Mouse (Mus musculus) myocyte (in vitro differentiated cells): Measurements from ENCODE around the gene Casz1. TPM values are rescaled to one million over a fixed set of nuclear protein-coding genes. Genes with fewer than 3 reads are reported as not detected.

ENCODE experiments used
- H3K27me3 ChIP-seq: one replicate; pipeline ENCODE4 v1.6.1; 2011; ENCODE audit not compliant: control insufficient read depth, insufficient read depth, insufficient read length
- H3K36me3 ChIP-seq: one replicate; pipeline ENCODE4 v1.6.1; 2011; ENCODE audit not compliant: control insufficient read depth, insufficient read depth
- H3K4me2 ChIP-seq: one replicate; pipeline ENCODE4 v1.6.1; 2011; ENCODE audit warnings: low read depth, control low read depth
- H3K4me3 ChIP-seq: one replicate; pipeline ENCODE4 v1.5.1; 2011; ENCODE audit warnings: mild to moderate bottlenecking, control low read depth, moderate library complexity
- H3K79me2 ChIP-seq: one replicate; pipeline ENCODE4 v1.6.1; 2011; ENCODE audit not compliant: control insufficient read depth, insufficient read depth
- H3ac ChIP-seq: one replicate; pipeline ENCODE4 v1.6.1; 2011; ENCODE audit not compliant: control insufficient read depth, insufficient read length
- CEBPB ChIP-seq: IDR thresholded peaks from 2 replicates; pipeline ENCODE4 v1.6.1; 2011; ENCODE audit warnings: mild to moderate bottlenecking, moderate library complexity; ENCODE audit not compliant: poor library complexity, insufficient read depth, severe bottlenecking
- E2F4 ChIP-seq: IDR thresholded peaks from one replicate; pipeline ENCODE4 v1.6.1; 2011; ENCODE audit warnings: mild to moderate bottlenecking, control low read depth, moderate library complexity; ENCODE audit not compliant: insufficient read depth
- MAX ChIP-seq: IDR thresholded peaks from one replicate; pipeline ENCODE4 v1.6.1; 2011; ENCODE audit warnings: low read depth, mild to moderate bottlenecking, control low read depth
- MYOD1 ChIP-seq, 3 experiments: IDR thresholded peaks; one replicate each; pipeline ENCODE4 v1.6.1; 2011; ENCODE audit warnings: control low read depth in 2 of 3, low read depth in 2 of 3, mild to moderate bottlenecking in 2 of 3, moderate library complexity in 1 of 3; ENCODE audit not compliant: insufficient read length in 2 of 3, control insufficient read depth in 1 of 3
- MYOG ChIP-seq, 3 experiments: IDR thresholded peaks; one replicate each; pipeline ENCODE4 v1.6.1; 2011; ENCODE audit warnings: control low read depth in 2 of 3, low read depth in 2 of 3, mild to moderate bottlenecking in 2 of 3; ENCODE audit not compliant: insufficient read length in 2 of 3, control insufficient read depth in 1 of 3, insufficient read depth in 1 of 3
- POLR2A ChIP-seq: IDR thresholded peaks from one replicate; pipeline ENCODE4 v1.6.1; 2011; ENCODE audit warnings: low read depth, mild to moderate bottlenecking, control low read depth, moderate library complexity; ENCODE audit not compliant: insufficient read length
- POLR2AphosphoS2 ChIP-seq: IDR thresholded peaks from one replicate; pipeline ENCODE4 v1.6.1; 2011; ENCODE audit warnings: low read depth, control low read depth; ENCODE audit not compliant: insufficient read length
- REST ChIP-seq: IDR thresholded peaks from one replicate; pipeline ENCODE4 v1.6.1; 2011; ENCODE audit warnings: mild to moderate bottlenecking, control low read depth, moderate library complexity; ENCODE audit not compliant: insufficient read depth, insufficient read length
- SRF ChIP-seq: IDR thresholded peaks from one replicate; pipeline ENCODE4 v1.6.1; 2011; ENCODE audit warnings: low read depth; ENCODE audit not compliant: control insufficient read depth, insufficient read length
- TCF12 ChIP-seq: IDR thresholded peaks from one replicate; pipeline ENCODE4 v1.6.1; 2011; ENCODE audit warnings: mild to moderate bottlenecking, control low read depth; ENCODE audit not compliant: poor library complexity, insufficient read depth, severe bottlenecking
- TCF3 ChIP-seq: IDR thresholded peaks from one replicate; pipeline ENCODE4 v1.6.1; 2011; ENCODE audit warnings: low read depth, control low read depth; ENCODE audit not compliant: insufficient read length
- USF1 ChIP-seq: IDR thresholded peaks from one replicate; pipeline ENCODE4 v1.6.1; 2011; ENCODE audit warnings: low read depth, mild to moderate bottlenecking, control low read depth, moderate library complexity
- polyA plus RNA-seq: library from polyadenylated mRNA; unstranded; fragments of >200 nt; fragmentation: generic; extraction: Trizol; gene quantifications from one replicate; pipeline ENCODE4 v1.2.1, GENCODE M21; 2012; ENCODE audit warnings: missing spikeins

Casz1 gene
- polyA plus RNA-seq, 1 experiment, result 11.1 TPM

- no peak overlapping the region for H3ac ChIP-seq
- H3K27me3 ChIP-seq, result peaks cover 74% of the 10 kb centered on the region
- H3K79me2 ChIP-seq, result no peaks in the 10 kb centered on the region
- no peak overlapping the region for H3K4me2 ChIP-seq
- no peaks in the 10 kb centered on the region for H3K36me3 ChIP-seq
- TF ChIP-seq REST, result no peak
- TF ChIP-seq USF1, result no peak
- TF ChIP-seq TCF3, result no peak
- TF ChIP-seq TCF12, result no peak
- TF ChIP-seq SRF, result no peak
- TF ChIP-seq MYOD1 (IDR thresholded peaks at IDR 0.05; ENCODE audit: control insufficient read depth in 1 of 3, insufficient read length in 2 of 3, low read depth in 2 of 3), result no peak
- no peak for TF ChIP-seq POLR2A
- H3K4me3 ChIP-seq, result no peak overlapping the region
Observed at GRCm38 (mm10) chr4:148936727-148937126, 132.5 kb downstream of the Casz1 start.

DNA sequence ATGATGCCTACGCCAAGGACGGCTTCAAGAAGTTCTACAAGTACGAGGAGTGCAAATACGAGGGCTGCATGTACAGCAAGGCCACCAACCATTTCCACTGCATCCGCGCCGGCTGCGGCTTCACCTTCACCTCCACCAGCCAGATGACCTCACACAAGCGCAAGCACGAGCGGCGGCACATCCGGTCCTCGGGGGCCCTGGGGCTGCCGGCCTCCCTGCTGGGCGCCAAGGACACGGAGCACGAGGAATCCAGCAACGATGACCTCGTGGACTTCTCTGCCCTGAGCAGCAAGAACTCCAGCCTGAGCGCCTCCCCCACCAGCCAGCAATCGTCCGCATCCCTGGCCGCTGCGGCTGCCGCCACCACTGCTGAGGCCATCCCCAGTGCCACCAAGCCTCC is 134.3 kb downstream of the Casz1 start:
- TF ChIP-seq MYOG (IDR thresholded peaks at IDR 0.05; ENCODE audit: control insufficient read depth in 1 of 3, insufficient read depth in 1 of 3, insufficient read length in 2 of 3, low read depth in 2 of 3) (no peak), POLR2AphosphoS2 (no peak), REST (no peak), SRF (no peak), E2F4 (no peak), MAX (no peak), CEBPB (no peak), TCF3 (no peak), TCF12 (no peak), USF1 (no peak)
- Histone ChIP-seq H3K79me2 (no peaks in the 10 kb centered on the region), H3K4me3 (no peak overlapping the region), H3ac (no peak overlapping the region), H3K4me2 (no peak overlapping the region), H3K36me3 (no peaks in the 10 kb centered on the region), H3K27me3 (peaks cover 55% of the 10 kb centered on the region)

DNA sequence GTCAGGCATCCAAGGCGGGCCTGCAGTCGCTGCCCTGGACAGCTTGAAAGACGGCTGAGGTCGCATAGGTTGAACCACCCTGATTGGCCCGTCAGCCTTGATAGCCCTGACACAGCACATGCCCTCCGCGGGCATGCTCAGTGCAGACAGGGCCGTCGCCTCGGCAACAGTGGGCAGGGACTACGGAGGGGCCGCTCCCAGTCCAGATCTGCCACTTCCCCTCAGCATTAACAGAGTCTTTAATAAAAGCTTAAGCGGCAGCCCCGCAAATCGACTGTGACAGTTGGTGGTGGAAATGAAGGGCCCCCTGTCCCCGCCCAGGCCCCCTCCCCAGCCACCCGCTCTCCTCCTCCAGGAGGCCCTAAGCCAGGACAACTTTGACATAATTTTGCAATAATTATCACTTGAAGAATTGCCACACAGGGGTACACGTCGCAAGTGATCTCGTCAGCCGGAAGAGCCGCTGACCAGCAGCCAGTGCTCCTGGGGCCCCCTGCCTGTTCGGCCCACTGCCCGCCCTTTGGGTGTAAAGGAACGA is 136.5 kb downstream of the Casz1 start:
- H3K4me3 ChIP-seq, result no peak overlapping the region
- H3K27me3 ChIP-seq, result peaks cover 37% of the 10 kb centered on the region
- no peaks in the 10 kb centered on the region for H3K36me3 ChIP-seq
- TF ChIP-seq SRF (no peak), MAX (no peak), USF1 (no peak), E2F4 (no peak)
- no peaks in the 10 kb centered on the region for H3K79me2 ChIP-seq
- no peak overlapping the region for H3ac ChIP-seq
- no peak overlapping the region for H3K4me2 ChIP-seq

- Histone ChIP-seq H3ac (no peak overlapping the region), H3K4me2 (no peak overlapping the region), H3K27me3 (peaks cover 32% of the 10 kb centered on the region), H3K79me2 (no peaks in the 10 kb centered on the region), H3K4me3 (no peak overlapping the region), H3K36me3 (no peaks in the 10 kb centered on the region)
- no peak for TF ChIP-seq REST
- TF ChIP-seq POLR2AphosphoS2, result no peak
- TF ChIP-seq TCF12, result no peak
- TF ChIP-seq MYOG (IDR thresholded peaks at IDR 0.05; ENCODE audit: control insufficient read depth in 1 of 3, insufficient read depth in 1 of 3, insufficient read length in 2 of 3, low read depth in 2 of 3), result no peak
- TF ChIP-seq TCF3, result no peak
- no peak for TF ChIP-seq E2F4
- no peak for TF ChIP-seq SRF
- TF ChIP-seq MAX, result no peak
- TF ChIP-seq POLR2A, result no peak
- no peak for TF ChIP-seq MYOD1 (IDR thresholded peaks at IDR 0.05; ENCODE audit: control insufficient read depth in 1 of 3, insufficient read length in 2 of 3, low read depth in 2 of 3)
- TF ChIP-seq USF1, result no peak
- TF ChIP-seq CEBPB, result no peak
Observed at GRCm38 (mm10) chr4:148941321-148941720, 137.1 kb downstream of the Casz1 start.

DNA sequence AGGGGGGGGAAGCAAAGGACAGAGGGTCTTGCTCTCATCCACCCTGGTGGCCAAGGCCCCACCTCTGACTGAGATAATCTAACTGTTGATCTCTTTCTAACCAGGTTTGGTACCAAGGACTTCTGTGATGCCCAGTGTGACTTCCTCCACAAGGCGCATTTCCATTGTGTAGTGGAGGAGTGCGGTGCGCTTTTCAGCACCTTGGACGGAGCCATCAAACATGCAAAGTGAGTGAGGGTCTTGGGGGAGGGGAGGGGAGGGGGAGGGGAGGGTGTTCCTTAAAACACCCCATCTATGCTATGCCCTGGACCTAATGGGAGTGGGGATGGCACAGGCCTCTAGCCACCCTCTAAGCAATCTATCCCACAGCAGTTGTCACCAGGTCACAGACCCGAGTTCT is 138.9 kb downstream of the Casz1 start:
- H3K4me2 ChIP-seq, result no peak overlapping the region
- no peaks in the 10 kb centered on the region for H3K36me3 ChIP-seq
- peaks cover 23% of the 10 kb centered on the region for H3K27me3 ChIP-seq
- TF ChIP-seq REST (peak; percentile 48), MYOG (IDR thresholded peaks at IDR 0.05; ENCODE audit: control insufficient read depth in 1 of 3, insufficient read depth in 1 of 3, insufficient read length in 2 of 3, low read depth in 2 of 3) (no peak)
- H3K79me2 ChIP-seq, result no peaks in the 10 kb centered on the region
- no peak overlapping the region for H3ac ChIP-seq
- H3K4me3 ChIP-seq, result no peak overlapping the region
